Mouse (Mus musculus): ENCODE results near the gene Tcf3. TPM values are rescaled to one million over a fixed set of nuclear protein-coding genes. Genes with fewer than 3 reads are reported as not detected.

Tcf3 gene
- polyA plus RNA-seq, 1 experiment from 2014 or later, result 54.0 TPM

DNA sequence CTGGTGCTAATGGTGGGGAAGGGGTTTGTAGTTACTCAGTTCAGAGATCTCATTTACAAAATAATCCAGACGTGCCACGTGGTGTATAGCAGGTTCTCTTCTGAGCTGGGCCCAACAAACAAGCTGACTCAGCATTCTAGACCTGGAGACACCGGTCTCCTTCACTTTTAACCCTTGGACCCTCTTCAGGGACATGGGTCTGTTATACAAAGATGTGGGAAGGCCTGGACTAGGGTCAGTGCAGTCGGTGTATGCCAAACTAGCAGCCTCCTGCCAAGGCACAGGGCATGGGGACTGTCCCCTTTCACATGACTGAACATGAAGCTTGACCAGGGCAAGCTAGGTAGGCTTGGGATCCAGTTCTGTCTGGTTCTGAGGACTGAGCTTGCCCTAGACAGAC is 26.9 kb upstream of the Tcf3 start:
- Histone ChIP-seq H3K27me3 (ENCODE audit: control insufficient read depth, insufficient read depth, low read length) (no peaks in the 10 kb centered on the region; the same call in 1 of the 2 replicates), H3K4me3 (ENCODE audit: control insufficient read depth in 1 of 2, insufficient read depth in 1 of 2, low read depth in 1 of 2, low read length in 2 of 2) (no peak overlapping the region), H3K36me3 (ENCODE audit: control insufficient read depth, insufficient read depth, low read length) (no peaks in the 10 kb centered on the region), H3K9me3 (ENCODE audit: control insufficient read depth, low read length) (no peaks in the 10 kb centered on the region), H3K4me2 (ENCODE audit: low read length) (no peak overlapping the region), H3K9ac (ENCODE audit: low read length) (no peak overlapping the region), H3K4me1 (ENCODE audit: control insufficient read depth in 2 of 2, insufficient read depth in 2 of 2, low read length in 2 of 2) (peaks cover 9 to 14% of the 10 kb centered on the region in 2 experiments; a peak in 3 of 4 replicates), H3K27ac (replicated peaks in 1 of 2; ENCODE audit: control insufficient read depth in 1 of 2, insufficient read depth in 1 of 2, low read depth in 2 of 2, low read length in 2 of 2) (no peak overlapping the region)
- ATAC-seq (ENCODE audit: insufficient number of reproducible peaks, insufficient read depth, low FRiP score, low read depth), result no peak
- WGBS, result 67% methylated on average over 4 of the region's 4 CpGs

DNA sequence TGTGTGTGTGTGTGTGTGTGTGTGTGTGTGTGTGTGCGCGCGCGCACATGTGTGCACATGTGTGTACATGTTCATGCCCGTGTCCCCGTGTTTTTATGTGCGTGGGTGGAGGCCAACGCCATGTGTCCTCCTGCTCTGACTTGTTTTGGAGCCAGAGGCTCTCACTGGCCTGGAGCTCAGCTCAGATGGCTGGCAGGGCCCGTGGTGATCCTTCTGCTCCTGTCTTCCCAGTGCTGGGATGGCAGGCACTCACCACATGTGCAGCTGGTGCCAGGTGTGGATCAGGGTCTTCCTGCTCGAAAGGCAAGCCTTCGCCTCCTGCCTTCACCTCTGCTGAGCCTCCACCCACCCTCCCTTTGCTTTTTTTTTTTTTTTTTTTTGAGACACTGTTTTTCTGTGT is 26.2 kb upstream of the Tcf3 start:
- ATAC-seq (ENCODE audit: insufficient number of reproducible peaks, insufficient read depth, low FRiP score, low read depth), result no peak
- Histone ChIP-seq H3K4me1 (ENCODE audit: control insufficient read depth in 2 of 2, insufficient read depth in 2 of 2, low read length in 2 of 2) (peaks cover 8 to 11% of the 10 kb centered on the region in 2 experiments; a peak in 3 of 4 replicates), H3K27ac (replicated peaks in 1 of 2; ENCODE audit: control insufficient read depth in 1 of 2, insufficient read depth in 1 of 2, low read depth in 2 of 2, low read length in 2 of 2) (no peak overlapping the region), H3K27me3 (ENCODE audit: control insufficient read depth, insufficient read depth, low read length) (no peaks in the 10 kb centered on the region; the same call in 1 of the 2 replicates), H3K36me3 (ENCODE audit: control insufficient read depth, insufficient read depth, low read length) (no peaks in the 10 kb centered on the region), H3K9me3 (ENCODE audit: control insufficient read depth, low read length) (no peaks in the 10 kb centered on the region), H3K4me2 (ENCODE audit: low read length) (no peak overlapping the region), H3K4me3 (ENCODE audit: control insufficient read depth in 1 of 2, insufficient read depth in 1 of 2, low read depth in 1 of 2, low read length in 2 of 2) (no peak overlapping the region), H3K9ac (ENCODE audit: low read length) (no peak overlapping the region)
- WGBS, result 88% methylated on average over 11 of the region's 11 CpGs

DNA sequence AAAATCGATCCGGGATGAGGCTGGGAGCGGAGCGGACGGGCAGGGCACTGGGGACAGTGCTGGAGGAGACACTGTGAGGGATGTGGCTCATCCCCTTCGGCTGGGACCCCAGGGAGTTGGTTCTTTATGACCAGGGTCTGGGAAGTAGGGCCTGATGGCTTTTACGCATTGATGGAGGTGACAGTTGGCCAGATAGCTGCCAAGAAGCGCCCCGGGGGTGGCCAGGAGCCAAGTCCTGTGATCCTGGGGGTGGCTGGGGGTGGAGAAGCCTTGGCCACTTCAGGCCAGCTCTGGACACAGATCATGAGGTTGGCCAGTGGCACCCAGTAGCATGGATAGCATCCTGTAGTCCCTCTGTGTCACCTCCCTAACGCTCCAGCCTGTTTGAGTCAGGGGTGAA is 25.8 kb upstream of the Tcf3 start:
- Histone ChIP-seq H3K4me1 (ENCODE audit: control insufficient read depth in 2 of 2, insufficient read depth in 2 of 2, low read length in 2 of 2) (peaks cover 5 to 7% of the 10 kb centered on the region in 2 experiments; a peak in 2 of 4 replicates), H3K27ac (replicated peaks in 1 of 2; ENCODE audit: control insufficient read depth in 1 of 2, insufficient read depth in 1 of 2, low read depth in 2 of 2, low read length in 2 of 2) (no peak overlapping the region), H3K36me3 (ENCODE audit: control insufficient read depth, insufficient read depth, low read length) (no peaks in the 10 kb centered on the region), H3K4me3 (ENCODE audit: control insufficient read depth in 1 of 2, insufficient read depth in 1 of 2, low read depth in 1 of 2, low read length in 2 of 2) (no peak overlapping the region), H3K4me2 (ENCODE audit: low read length) (no peak overlapping the region), H3K9ac (ENCODE audit: low read length) (no peak overlapping the region), H3K27me3 (ENCODE audit: control insufficient read depth, insufficient read depth, low read length) (no peaks in the 10 kb centered on the region; the same call in 1 of the 2 replicates), H3K9me3 (ENCODE audit: control insufficient read depth, low read length) (no peaks in the 10 kb centered on the region)
- no peak for ATAC-seq (ENCODE audit: insufficient number of reproducible peaks, insufficient read depth, low FRiP score, low read depth)
- WGBS, result 70% methylated on average over 10 of the region's 10 CpGs

DNA sequence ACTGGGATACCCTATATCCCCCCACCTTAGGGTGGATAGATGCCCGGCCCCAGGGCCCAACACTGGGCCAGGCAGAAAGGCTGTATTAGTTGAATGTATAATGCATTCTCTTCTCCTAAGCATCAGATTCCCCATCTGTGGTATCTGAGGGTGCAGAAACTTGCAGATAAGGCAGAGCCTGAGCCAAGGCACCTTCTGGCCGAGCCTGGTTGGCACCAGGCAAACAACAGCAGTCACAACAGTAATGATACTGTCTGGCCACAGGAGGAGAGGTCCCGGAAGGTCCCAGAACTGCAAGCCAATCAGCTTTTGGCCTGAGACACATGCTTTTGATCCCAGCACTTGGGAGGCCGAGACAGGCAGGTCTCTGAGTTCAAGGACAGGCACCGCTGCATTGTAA is 22.2 kb upstream of the Tcf3 start:
- Histone ChIP-seq H3K36me3 (ENCODE audit: control insufficient read depth, insufficient read depth, low read length) (no peaks in the 10 kb centered on the region), H3K27me3 (ENCODE audit: control insufficient read depth, insufficient read depth, low read length) (peaks cover 6% of the 10 kb centered on the region; the same call in 1 of the 2 replicates), H3K4me1 (ENCODE audit: control insufficient read depth in 2 of 2, insufficient read depth in 2 of 2, low read length in 2 of 2) (no peaks in the 10 kb centered on the region), H3K4me3 (ENCODE audit: control insufficient read depth in 1 of 2, insufficient read depth in 1 of 2, low read depth in 1 of 2, low read length in 2 of 2) (no peak overlapping the region), H3K27ac (replicated peaks in 1 of 2; ENCODE audit: control insufficient read depth in 1 of 2, insufficient read depth in 1 of 2, low read depth in 2 of 2, low read length in 2 of 2) (no peak overlapping the region), H3K4me2 (ENCODE audit: low read length) (no peak overlapping the region), H3K9ac (ENCODE audit: low read length) (no peak overlapping the region), H3K9me3 (ENCODE audit: control insufficient read depth, low read length) (no peaks in the 10 kb centered on the region)
- no peak for ATAC-seq (ENCODE audit: insufficient number of reproducible peaks, insufficient read depth, low FRiP score, low read depth)
- WGBS, result 86% methylated on average over 5 of the region's 5 CpGs

DNA sequence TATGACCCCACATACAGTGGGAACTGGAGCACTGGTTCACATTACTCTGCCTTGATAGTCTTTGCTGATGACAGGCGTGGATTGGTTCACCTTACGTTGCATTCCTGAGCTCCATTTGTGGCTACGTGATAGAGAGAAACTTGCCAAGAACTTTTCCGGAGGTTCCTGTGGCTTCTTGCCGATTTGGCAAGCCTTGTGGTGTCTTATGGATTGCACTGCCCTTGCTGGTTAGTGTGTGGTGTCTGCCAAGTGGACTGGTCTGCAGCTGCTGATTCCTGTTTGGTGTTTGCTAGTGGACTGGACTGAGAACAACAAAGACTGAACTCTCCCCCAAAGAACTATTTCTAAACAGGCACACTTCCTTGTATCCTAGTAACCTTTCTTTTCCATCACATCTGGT is 21.3 kb upstream of the Tcf3 start:
- ATAC-seq (ENCODE audit: insufficient number of reproducible peaks, insufficient read depth, low FRiP score, low read depth), result no peak
- WGBS, result 71% methylated on average over 5 of the region's 5 CpGs
- no peaks in the 10 kb centered on the region for H3K36me3 ChIP-seq (ENCODE audit: control insufficient read depth, insufficient read depth, low read length)
- no peaks in the 10 kb centered on the region for H3K9me3 ChIP-seq (ENCODE audit: control insufficient read depth, low read length)
- H3K4me3 ChIP-seq (ENCODE audit: control insufficient read depth in 1 of 2, insufficient read depth in 1 of 2, low read depth in 1 of 2, low read length in 2 of 2), result no peak overlapping the region
- H3K4me1 ChIP-seq (ENCODE audit: control insufficient read depth in 2 of 2, insufficient read depth in 2 of 2, low read length in 2 of 2), result no peaks in the 10 kb centered on the region
- no peak overlapping the region for H3K27ac ChIP-seq (replicated peaks in 1 of 2; ENCODE audit: control insufficient read depth in 1 of 2, insufficient read depth in 1 of 2, low read depth in 2 of 2, low read length in 2 of 2)
- H3K27me3 ChIP-seq (ENCODE audit: control insufficient read depth, insufficient read depth, low read length), result peaks cover 8% of the 10 kb centered on the region; the same call in 1 of the 2 replicates
- no peak overlapping the region for H3K4me2 ChIP-seq (ENCODE audit: low read length)
- no peak overlapping the region for H3K9ac ChIP-seq (ENCODE audit: low read length)

DNA sequence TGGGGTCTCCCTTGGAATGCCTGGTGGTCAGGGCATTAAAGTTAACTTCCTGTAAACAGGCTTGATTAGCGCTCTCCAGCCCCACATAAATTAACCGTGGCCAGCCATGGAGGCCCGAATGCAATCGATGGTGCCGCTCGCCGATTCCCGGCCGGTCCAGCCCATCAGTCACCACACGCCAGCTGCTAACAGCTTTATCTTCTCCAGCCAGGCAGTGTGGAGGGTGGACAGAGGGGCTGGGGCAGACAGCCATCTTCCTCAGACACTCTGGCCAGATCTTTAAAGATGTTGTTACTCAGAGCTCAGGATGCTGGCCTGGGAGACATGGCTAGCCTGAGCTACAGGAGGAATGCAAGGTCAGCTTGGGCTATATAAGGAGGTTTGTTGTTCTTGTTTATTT is 20.2 kb upstream of the Tcf3 start:
- Histone ChIP-seq H3K9ac (ENCODE audit: low read length) (no peak overlapping the region), H3K36me3 (ENCODE audit: control insufficient read depth, insufficient read depth, low read length) (no peaks in the 10 kb centered on the region), H3K9me3 (ENCODE audit: control insufficient read depth, low read length) (no peaks in the 10 kb centered on the region), H3K4me2 (ENCODE audit: low read length) (no peak overlapping the region), H3K27ac (replicated peaks in 1 of 2; ENCODE audit: control insufficient read depth in 1 of 2, insufficient read depth in 1 of 2, low read depth in 2 of 2, low read length in 2 of 2) (no peak overlapping the region), H3K4me3 (ENCODE audit: control insufficient read depth in 1 of 2, insufficient read depth in 1 of 2, low read depth in 1 of 2, low read length in 2 of 2) (no peak overlapping the region), H3K4me1 (ENCODE audit: control insufficient read depth in 2 of 2, insufficient read depth in 2 of 2, low read length in 2 of 2) (no peaks in the 10 kb centered on the region), H3K27me3 (ENCODE audit: control insufficient read depth, insufficient read depth, low read length) (peaks cover 8% of the 10 kb centered on the region; the same call in 1 of the 2 replicates)
- ATAC-seq (ENCODE audit: insufficient number of reproducible peaks, insufficient read depth, low FRiP score, low read depth), result no peak
- WGBS, result 31% methylated on average over 10 of the region's 10 CpGs

DNA sequence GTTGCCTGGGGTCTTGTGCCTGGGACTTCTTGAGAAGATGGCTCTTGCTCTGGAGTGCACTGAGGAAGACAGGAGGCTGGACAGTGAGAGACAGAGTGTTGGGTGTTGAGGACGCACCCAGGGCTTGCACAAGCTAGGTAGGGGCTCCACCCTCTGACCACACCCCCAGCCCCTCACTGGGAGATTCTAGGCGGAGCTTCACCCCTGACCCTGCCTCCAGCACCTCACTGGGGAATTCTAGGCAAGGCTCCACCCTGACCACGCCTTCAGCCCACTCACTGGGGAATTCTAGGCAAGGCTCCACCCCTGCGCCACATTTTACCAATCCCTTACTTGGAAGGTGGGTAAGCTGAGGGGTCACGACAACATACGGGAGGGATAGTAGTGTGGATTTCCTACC is 17.2 kb upstream of the Tcf3 start:
- Histone ChIP-seq H3K9me3 (ENCODE audit: control insufficient read depth, low read length) (no peaks in the 10 kb centered on the region), H3K36me3 (ENCODE audit: control insufficient read depth, insufficient read depth, low read length) (no peaks in the 10 kb centered on the region), H3K9ac (ENCODE audit: low read length) (no peak overlapping the region), H3K27ac (replicated peaks in 1 of 2; ENCODE audit: control insufficient read depth in 1 of 2, insufficient read depth in 1 of 2, low read depth in 2 of 2, low read length in 2 of 2) (no peak overlapping the region), H3K4me1 (ENCODE audit: control insufficient read depth in 2 of 2, insufficient read depth in 2 of 2, low read length in 2 of 2) (peaks cover 0 to 2% of the 10 kb centered on the region in 2 experiments; a peak in 1 of 4 replicates), H3K4me2 (ENCODE audit: low read length) (no peak overlapping the region), H3K27me3 (ENCODE audit: control insufficient read depth, insufficient read depth, low read length) (peaks cover 11% of the 10 kb centered on the region; the same call in 1 of the 2 replicates), H3K4me3 (ENCODE audit: control insufficient read depth in 1 of 2, insufficient read depth in 1 of 2, low read depth in 1 of 2, low read length in 2 of 2) (no peak overlapping the region)
- WGBS, result 10% methylated on average over 6 of the region's 6 CpGs
- ATAC-seq (ENCODE audit: insufficient number of reproducible peaks, insufficient read depth, low FRiP score, low read depth), result peak; percentile 14; the same call in 1 of the 2 replicates
